Mouse (Mus musculus): ENCODE results near the gene Actn1. TPM values are rescaled to one million over a fixed set of nuclear protein-coding genes. Genes with fewer than 3 reads are reported as not detected.

Actn1 gene
- polyA plus RNA-seq, 1 experiment from 2014 or later: 29.4 TPM

DNA sequence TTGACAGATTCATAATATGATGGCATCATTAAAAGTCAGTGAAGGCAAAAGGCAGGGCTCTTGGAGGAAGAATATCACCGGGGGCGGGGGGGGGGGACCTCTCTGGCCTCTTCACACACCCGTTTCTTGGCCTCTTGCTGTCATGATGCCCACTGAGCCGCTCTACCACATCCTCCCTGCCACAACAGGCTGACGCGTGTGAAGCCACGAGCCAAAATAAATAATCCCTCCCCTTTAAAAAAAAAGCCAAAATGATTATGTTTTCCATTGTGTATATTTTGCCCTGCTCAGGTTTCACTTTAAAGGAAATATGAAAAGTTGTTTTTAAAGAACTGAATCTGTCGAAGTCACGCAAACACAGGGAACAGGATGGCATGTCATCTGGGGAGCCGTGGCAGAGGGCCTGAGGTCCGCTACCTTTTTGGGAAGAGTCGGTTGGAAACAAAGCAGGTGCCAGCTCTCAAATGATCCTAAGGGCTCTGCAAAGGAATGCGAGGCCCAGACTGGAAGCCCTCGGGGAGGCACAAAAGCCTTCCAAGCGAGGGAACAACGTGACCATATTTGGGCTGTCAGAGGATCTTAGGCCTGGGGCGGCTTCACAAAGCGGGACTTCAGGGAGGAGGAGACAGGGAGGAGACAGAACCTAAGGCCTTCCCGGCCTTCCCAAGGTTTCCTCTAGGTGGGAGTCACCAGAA is 51.9 kb downstream of the Actn1 start:
- Histone ChIP-seq H3K9me3 (no peaks in the 10 kb centered on the region), H3K4me2 (no peak overlapping the region), H3K9ac (no peak overlapping the region), H3K27me3 (no peaks in the 10 kb centered on the region), H3K36me3 (peaks cover 35% of the 10 kb centered on the region), H3K4me3 (no peak overlapping the region), H3K4me1 (peaks cover 54% of the 10 kb centered on the region), H3K27ac (peak overlapping the region; percentile 43)
- 54% methylated on average over 19 of the region's 19 CpGs for WGBS
- ATAC-seq (ENCODE audit: insufficient number of reproducible peaks, low FRiP score, low TSS enrichment, low read depth): no peak

DNA sequence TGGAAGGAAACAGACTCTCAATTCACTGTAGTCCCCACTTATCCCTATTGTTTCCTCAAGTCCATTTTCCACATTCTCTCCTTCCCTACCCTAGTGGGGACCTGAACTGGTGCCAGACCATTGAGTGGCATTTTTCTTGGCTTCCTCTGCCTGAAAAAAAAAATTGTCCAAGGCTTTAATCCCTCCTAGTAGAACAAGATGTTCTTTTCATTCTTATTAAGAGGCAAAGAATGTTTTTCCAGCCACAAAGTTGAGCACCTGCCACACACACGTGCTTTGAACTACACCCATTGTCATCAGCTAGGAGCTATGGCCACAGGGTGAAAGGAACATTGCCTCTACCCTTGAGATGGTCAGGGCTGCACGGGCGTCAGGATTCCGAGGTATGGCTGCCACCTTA is 56.9 kb downstream of the Actn1 start:
- no peaks in the 10 kb centered on the region for H3K27me3 ChIP-seq
- peaks cover 30% of the 10 kb centered on the region for H3K4me1 ChIP-seq
- ATAC-seq (ENCODE audit: insufficient number of reproducible peaks, low FRiP score, low TSS enrichment, low read depth): no peak
- 62% methylated on average over 4 of the region's 4 CpGs for WGBS
- peaks cover 43% of the 10 kb centered on the region for H3K36me3 ChIP-seq
- no peak overlapping the region for H3K4me2 ChIP-seq
- no peak overlapping the region for H3K4me3 ChIP-seq
- H3K27ac ChIP-seq: no peak overlapping the region
- H3K9ac ChIP-seq: no peak overlapping the region
- no peaks in the 10 kb centered on the region; the same call in 1 of the 2 replicates for H3K9me3 ChIP-seq

DNA sequence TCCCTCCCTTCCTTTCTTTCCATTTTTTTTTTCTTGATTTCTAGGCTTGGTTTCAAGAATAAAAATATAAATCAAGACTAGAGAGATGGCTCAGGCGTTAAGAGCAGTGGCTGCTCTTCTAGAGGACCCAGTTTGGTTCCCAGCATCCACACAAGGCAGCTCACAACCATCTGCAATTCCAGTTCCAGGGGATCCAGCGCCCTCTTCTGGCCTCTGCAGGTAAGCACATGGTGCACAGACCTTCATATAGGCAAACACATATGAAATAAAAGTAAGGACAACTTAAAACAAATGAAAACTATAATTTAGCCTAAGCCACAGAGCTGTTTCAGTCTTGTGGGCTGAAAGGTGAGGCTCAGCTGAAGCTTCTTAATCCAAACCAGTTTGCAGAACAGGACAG is 60.4 kb downstream of the Actn1 start:
- no peak overlapping the region for H3K9ac ChIP-seq
- 0 out of 2 replicates have a peak overlapping the region, but pooled peaks have one; percentile 27 for H3K27ac ChIP-seq
- 64% methylated on average over 2 of the region's 2 CpGs for whole genome bisulfite sequencing
- H3K4me1 ChIP-seq: peaks cover 27% of the 10 kb centered on the region
- peaks cover 53% of the 10 kb centered on the region for H3K36me3 ChIP-seq
- no peak overlapping the region for H3K4me2 ChIP-seq
- no peak for ATAC-seq (ENCODE audit: insufficient number of reproducible peaks, low FRiP score, low TSS enrichment, low read depth)
- H3K27me3 ChIP-seq: no peaks in the 10 kb centered on the region
- H3K4me3 ChIP-seq: no peak overlapping the region
- H3K9me3 ChIP-seq: no peaks in the 10 kb centered on the region; the same call in 1 of the 2 replicates

DNA sequence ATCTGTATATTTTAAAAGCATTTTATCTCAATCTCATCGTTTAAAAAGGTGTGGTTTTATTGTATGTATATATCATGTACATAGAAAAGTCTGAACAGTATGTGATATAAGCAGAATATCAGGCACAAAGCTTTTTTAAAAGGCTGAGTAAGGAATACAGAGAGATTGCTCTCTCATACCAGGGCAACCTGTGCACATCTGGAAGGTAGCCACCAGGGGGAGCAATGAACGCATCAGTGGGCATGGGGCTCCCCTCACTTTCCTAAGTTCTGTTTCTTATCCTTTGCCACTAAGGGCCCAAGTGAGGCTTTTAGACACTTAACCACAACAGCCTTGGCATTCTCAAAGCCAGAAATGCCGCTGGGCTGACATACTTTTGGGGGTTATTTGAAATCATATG is 61.7 kb downstream of the Actn1 start:
- H3K27me3 ChIP-seq: no peaks in the 10 kb centered on the region
- 18% methylated on average over 3 of the region's 3 CpGs for WGBS
- H3K27ac ChIP-seq: 0 out of 2 replicates have a peak overlapping the region, but pooled peaks have one; percentile 24
- H3K4me3 ChIP-seq: no peak overlapping the region
- H3K9me3 ChIP-seq: no peaks in the 10 kb centered on the region; the same call in 1 of the 2 replicates
- no peak overlapping the region for H3K4me2 ChIP-seq
- ATAC-seq (ENCODE audit: insufficient number of reproducible peaks, low FRiP score, low TSS enrichment, low read depth): no peak
- H3K4me1 ChIP-seq: peaks cover 19% of the 10 kb centered on the region
- H3K9ac ChIP-seq: no peak overlapping the region
- H3K36me3 ChIP-seq: peaks cover 49% of the 10 kb centered on the region

DNA sequence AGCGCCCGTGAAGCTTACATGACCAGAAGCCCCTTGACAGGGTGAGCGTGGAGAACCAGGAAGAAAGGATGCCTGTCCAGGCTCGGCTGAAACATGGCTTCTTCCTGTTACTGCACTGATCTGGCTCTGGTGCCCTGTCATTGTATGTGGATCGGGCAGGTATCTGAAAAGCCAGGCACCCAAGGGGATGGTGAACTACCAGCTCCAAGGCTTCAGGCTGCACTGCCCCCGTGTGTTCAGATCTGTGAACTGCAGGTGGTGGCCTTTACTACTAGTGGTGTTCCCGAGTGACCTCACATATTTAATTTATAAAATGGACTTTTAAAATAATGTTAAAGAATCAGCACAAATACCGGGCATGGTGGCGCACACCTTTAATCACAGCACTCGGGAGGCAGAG is 62.8 kb downstream of the Actn1 start:
- H3K4me1 ChIP-seq: peaks cover 10% of the 10 kb centered on the region
- no peak overlapping the region for H3K4me3 ChIP-seq
- 72% methylated on average over 10 of the region's 10 CpGs for WGBS
- no peaks in the 10 kb centered on the region for H3K27me3 ChIP-seq
- H3K4me2 ChIP-seq: no peak overlapping the region
- no peak overlapping the region for H3K9ac ChIP-seq
- no peak overlapping the region for H3K27ac ChIP-seq
- H3K36me3 ChIP-seq: peaks cover 60% of the 10 kb centered on the region
- ATAC-seq (ENCODE audit: insufficient number of reproducible peaks, low FRiP score, low TSS enrichment, low read depth): no peak
- H3K9me3 ChIP-seq: no peaks in the 10 kb centered on the region; the same call in 1 of the 2 replicates

DNA sequence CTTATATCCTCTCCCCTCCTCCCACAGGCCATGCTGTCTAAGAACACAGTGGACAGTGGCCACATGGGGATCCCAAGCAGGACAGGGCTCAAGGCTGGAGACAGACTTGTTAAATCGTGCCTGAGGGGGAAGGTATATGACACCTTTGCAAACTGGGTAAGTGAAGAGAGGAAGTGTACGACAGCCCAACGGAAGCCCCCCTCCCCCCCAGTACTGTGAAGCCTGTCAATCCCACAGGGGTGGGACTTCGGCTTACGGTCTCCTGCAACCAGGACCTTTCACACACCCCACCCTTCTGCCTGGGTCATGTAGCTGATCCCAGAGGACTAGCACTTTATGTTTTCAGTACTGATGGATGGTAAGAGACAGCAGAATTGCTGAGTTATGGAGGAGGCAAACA is 68.4 kb downstream of the Actn1 start:
- ATAC-seq (ENCODE audit: insufficient number of reproducible peaks, low FRiP score, low TSS enrichment, low read depth): no peak
- 64% methylated on average over 5 of the region's 5 CpGs for WGBS

DNA sequence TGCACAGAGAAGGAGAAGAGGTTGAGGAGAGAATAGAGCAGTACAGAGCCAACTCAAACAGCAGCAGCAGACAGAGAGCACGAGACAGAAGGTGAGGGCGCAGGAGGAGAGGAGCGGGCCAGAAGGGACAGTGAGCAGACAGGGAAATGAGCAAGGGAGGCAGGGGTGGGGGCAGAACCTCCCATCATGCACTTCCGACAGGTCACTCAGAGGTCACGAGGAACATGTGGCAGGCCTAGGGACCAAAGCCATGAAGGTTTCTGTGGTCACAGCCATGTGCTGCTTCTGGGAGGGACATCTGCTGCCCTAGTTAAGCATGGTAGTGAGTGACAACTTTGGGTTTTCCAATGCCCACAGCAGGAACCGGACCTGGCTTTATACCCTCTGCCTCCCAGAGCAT is 68.8 kb downstream of the Actn1 start:
- H3K27ac ChIP-seq: no peak overlapping the region
- WGBS: 72% methylated on average over 6 of the region's 6 CpGs
- peaks cover 91% of the 10 kb centered on the region for H3K36me3 ChIP-seq
- H3K9me3 ChIP-seq: no peaks in the 10 kb centered on the region
- H3K4me2 ChIP-seq: no peak overlapping the region
- H3K4me3 ChIP-seq: no peak overlapping the region
- no peak for ATAC-seq (ENCODE audit: insufficient number of reproducible peaks, low FRiP score, low TSS enrichment, low read depth)
- H3K9ac ChIP-seq: no peak overlapping the region
- H3K4me1 ChIP-seq: no peaks in the 10 kb centered on the region
- H3K27me3 ChIP-seq: no peaks in the 10 kb centered on the region

More for the DNA sequence above, 68.4 kb downstream of the Actn1 start:
- H3K9me3 ChIP-seq: no peaks in the 10 kb centered on the region
- no peak overlapping the region for H3K9ac ChIP-seq
- no peaks in the 10 kb centered on the region for H3K4me1 ChIP-seq
- no peaks in the 10 kb centered on the region for H3K27me3 ChIP-seq
- H3K27ac ChIP-seq: no peak overlapping the region
- H3K36me3 ChIP-seq: peaks cover 91% of the 10 kb centered on the region
- no peak overlapping the region for H3K4me2 ChIP-seq
- no peak overlapping the region for H3K4me3 ChIP-seq

DNA sequence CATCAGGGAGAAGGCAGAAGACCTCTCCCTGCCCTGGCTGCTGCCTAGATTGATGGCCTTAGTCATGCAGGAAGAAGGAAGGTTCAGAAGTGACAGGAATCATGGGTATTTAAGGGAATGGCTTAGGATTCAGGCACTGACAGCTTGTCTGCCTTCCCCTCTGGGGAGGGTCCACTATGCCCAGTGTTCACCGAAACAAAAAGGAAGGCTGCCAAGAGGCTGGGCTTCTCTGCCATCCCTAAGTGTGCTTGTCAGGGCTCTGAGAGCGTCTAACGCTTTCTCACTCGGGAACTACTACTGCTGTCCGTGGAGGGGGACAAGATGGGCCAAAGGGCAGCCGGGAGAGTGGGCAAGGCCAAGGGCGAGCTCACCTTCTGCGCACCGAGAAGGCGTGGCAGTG is 69.3 kb downstream of the Actn1 start:
- WGBS: 91% methylated on average over 10 of the region's 10 CpGs
- Histone ChIP-seq H3K36me3 (peaks cover 90% of the 10 kb centered on the region), H3K9me3 (no peaks in the 10 kb centered on the region), H3K27ac (no peak overlapping the region), H3K9ac (no peak overlapping the region), H3K4me2 (no peak overlapping the region), H3K4me3 (no peak overlapping the region), H3K4me1 (no peaks in the 10 kb centered on the region), H3K27me3 (no peaks in the 10 kb centered on the region)
- no peak for ATAC-seq (ENCODE audit: insufficient number of reproducible peaks, low FRiP score, low TSS enrichment, low read depth)

DNA sequence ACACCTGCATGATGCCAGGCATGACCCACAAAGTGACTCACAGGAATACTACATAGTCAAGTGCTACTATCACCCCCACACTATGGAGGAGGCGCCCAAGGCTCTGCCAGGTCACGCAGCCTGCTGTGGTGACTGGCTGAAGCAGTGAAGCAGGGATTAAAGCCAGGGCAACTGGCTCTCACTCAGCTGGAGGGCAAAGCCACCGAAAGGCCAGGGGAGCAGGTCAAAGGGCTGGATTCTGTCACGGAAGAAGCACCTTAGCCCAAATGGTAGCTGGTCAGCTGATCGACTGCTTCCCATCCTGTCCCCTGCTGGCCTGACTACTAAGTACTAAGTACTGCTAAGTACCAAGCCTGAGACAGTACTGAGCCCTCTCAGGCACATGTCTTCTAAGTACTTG is 76.1 kb downstream of the Actn1 start:
- H3K9ac ChIP-seq: no peak overlapping the region
- H3K4me3 ChIP-seq: no peak overlapping the region
- no peak overlapping the region for H3K27ac ChIP-seq
- peaks cover 90% of the 10 kb centered on the region for H3K36me3 ChIP-seq
- no peak for ATAC-seq (ENCODE audit: insufficient number of reproducible peaks, low FRiP score, low TSS enrichment, low read depth)
- 83% methylated on average over 5 of the region's 5 CpGs for WGBS
- no peak overlapping the region for H3K4me2 ChIP-seq
- H3K4me1 ChIP-seq: no peaks in the 10 kb centered on the region
- no peaks in the 10 kb centered on the region for H3K9me3 ChIP-seq
- H3K27me3 ChIP-seq: no peaks in the 10 kb centered on the region

DNA sequence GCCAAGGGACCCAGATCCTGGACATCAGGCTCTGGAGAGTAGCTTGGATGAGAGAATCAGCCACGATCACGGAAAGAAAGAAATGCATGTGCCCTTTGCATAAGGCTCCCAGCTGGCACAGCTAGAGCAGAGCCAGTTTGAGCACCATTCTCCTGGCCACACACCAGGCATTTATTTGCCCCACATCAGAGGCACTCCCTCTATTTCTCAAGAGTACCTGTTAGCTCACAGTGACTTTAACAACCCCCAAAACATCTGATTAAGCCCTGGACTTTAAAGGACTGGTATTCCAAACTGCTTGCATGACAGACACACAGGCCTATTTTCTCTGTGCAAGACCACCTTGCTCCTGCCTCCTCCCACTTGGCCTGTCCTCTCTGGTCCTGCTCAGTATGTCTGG is 78.3 kb downstream of the Actn1 start:
- no peak overlapping the region for H3K9ac ChIP-seq
- no peaks in the 10 kb centered on the region for H3K4me1 ChIP-seq
- no peaks in the 10 kb centered on the region for H3K9me3 ChIP-seq
- H3K36me3 ChIP-seq: peaks cover 88% of the 10 kb centered on the region
- WGBS: 92% methylated on average over 2 of the region's 2 CpGs
- no peak overlapping the region for H3K4me2 ChIP-seq
- H3K27me3 ChIP-seq: no peaks in the 10 kb centered on the region
- H3K27ac ChIP-seq: no peak overlapping the region
- no peak overlapping the region for H3K4me3 ChIP-seq
- ATAC-seq (ENCODE audit: insufficient number of reproducible peaks, low FRiP score, low TSS enrichment, low read depth): no peak

DNA sequence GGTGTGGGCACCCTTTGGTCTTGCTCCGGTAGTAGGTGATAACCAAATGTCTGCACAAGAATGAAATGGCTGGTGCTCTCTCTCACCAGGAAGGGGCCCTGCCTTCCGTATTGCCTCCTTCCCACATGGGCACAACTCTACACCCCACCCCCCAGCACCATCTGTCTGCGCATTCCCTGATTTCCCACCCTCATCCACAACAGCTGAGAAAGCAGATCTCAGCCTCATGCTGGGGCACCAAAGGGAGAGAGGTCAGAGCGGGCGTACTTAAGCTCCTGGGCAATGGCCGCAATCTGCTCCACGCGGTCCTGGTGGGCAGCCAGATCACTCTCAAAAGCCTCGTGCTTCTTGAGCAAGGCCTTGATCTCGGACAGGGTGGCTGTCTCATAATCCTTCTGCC is 82.1 kb downstream of the Actn1 start:
- H3K27ac ChIP-seq: no peak overlapping the region
- H3K27me3 ChIP-seq: no peaks in the 10 kb centered on the region
- no peaks in the 10 kb centered on the region for H3K9me3 ChIP-seq
- no peak overlapping the region for H3K4me3 ChIP-seq
- no peaks in the 10 kb centered on the region for H3K4me1 ChIP-seq
- peaks cover 88% of the 10 kb centered on the region for H3K36me3 ChIP-seq
- ATAC-seq (ENCODE audit: insufficient number of reproducible peaks, low FRiP score, low TSS enrichment, low read depth): no peak
- WGBS: 84% methylated on average over 10 of the region's 10 CpGs
- no peak overlapping the region for H3K4me2 ChIP-seq
- H3K9ac ChIP-seq: no peak overlapping the region

DNA sequence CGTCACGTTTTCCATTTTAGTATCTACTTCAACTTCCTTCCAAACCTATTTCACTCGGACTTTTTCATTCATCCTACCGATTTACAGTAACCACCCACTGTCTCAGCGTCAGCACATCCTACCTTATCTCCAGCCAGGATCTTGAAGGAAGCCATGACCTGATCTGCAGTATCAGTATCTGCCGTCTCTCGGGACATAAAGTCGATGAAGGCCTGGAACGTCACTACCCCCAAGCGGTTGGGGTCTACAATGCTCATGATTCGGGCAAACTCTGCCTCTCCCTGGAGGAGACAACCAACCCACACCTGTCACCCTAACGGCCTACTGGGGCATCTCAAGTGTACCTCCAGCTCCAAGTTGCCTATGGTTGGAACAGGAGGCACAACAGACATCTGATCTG is 91.4 kb downstream of the Actn1 start:
- peak overlapping the region; percentile 91; the same call in 1 of the 2 replicates for H3K27ac ChIP-seq
- H3K27me3 ChIP-seq: no peaks in the 10 kb centered on the region
- peaks cover 7% of the 10 kb centered on the region; the same call in 1 of the 2 replicates for H3K4me1 ChIP-seq
- no peak for ATAC-seq (ENCODE audit: insufficient number of reproducible peaks, low FRiP score, low TSS enrichment, low read depth)
- peak overlapping the region; percentile 37 for H3K4me2 ChIP-seq
- peaks cover 52% of the 10 kb centered on the region for H3K36me3 ChIP-seq
- H3K9ac ChIP-seq: no peak overlapping the region
- WGBS: 56% methylated on average over 12 of the region's 12 CpGs
- peak overlapping the region; percentile 63 for H3K4me3 ChIP-seq
- H3K9me3 ChIP-seq: no peaks in the 10 kb centered on the region
